Mouse (Mus musculus) liver, embryonic 11.5 days (tissue): ENCODE data around the gene Dtx2. TPM values are rescaled to one million over a fixed set of nuclear protein-coding genes. Genes with fewer than 3 reads are reported as not detected.

ENCODE experiments used
- ATAC-seq: fragments of 200-750 bp; cut with Nextera tagmentation; replicated peaks from 2 replicates; pipeline ENCODE4 v1.8.0; 2017; ENCODE audit warnings: moderate number of reproducible peaks, mild to moderate bottlenecking, moderate TSS enrichment, moderate library complexity; ENCODE audit not compliant: low FRiP score
- DNase-seq: peaks from one replicate; pipeline ENCODE4 v3.0.0-alpha.2; 2017; ENCODE audit warnings: low spot score
- H3K27ac ChIP-seq: fragments of 300-500 bp; sonication (generic); 2 replicates; pipeline ENCODE4 v1.5.1; 2014; ENCODE audit warnings: mild to moderate bottlenecking, low read depth, low read length, control low read depth
- H3K27me3 ChIP-seq: fragments of 300-500 bp; sonication (generic); replicated peaks from 2 replicates; pipeline ENCODE4 v1.6.1; 2014; ENCODE audit warnings: low read length, mixed read lengths; ENCODE audit not compliant: control insufficient read depth, insufficient read depth
- H3K36me3 ChIP-seq: fragments of 300-500 bp; sonication (generic); 2 replicates; pipeline ENCODE4 v1.6.1; 2014; ENCODE audit warnings: mild to moderate bottlenecking, low read length, moderate library complexity, mixed read lengths; ENCODE audit not compliant: control insufficient read depth, insufficient read depth
- H3K4me1 ChIP-seq: fragments of 300-500 bp; sonication (generic); replicated peaks from 2 replicates; pipeline ENCODE4 v1.6.1; 2014; ENCODE audit warnings: low read length, mixed read lengths; ENCODE audit not compliant: control insufficient read depth, insufficient read depth
- H3K4me2 ChIP-seq: fragments of 300-500 bp; sonication (generic); 2 replicates; pipeline ENCODE4 v1.6.1; 2014; ENCODE audit warnings: mild to moderate bottlenecking, control low read depth, moderate library complexity
- H3K4me3 ChIP-seq: fragments of 300-500 bp; sonication (generic); 2 replicates; pipeline ENCODE4 v1.5.1; 2014; ENCODE audit warnings: low read depth, low read length, control low read depth
- H3K9ac ChIP-seq: fragments of 300-500 bp; sonication (generic); 2 replicates; pipeline ENCODE4 v1.6.1; 2014; ENCODE audit warnings: low read depth, low read length, control low read depth
- H3K9me3 ChIP-seq: fragments of 300-500 bp; sonication (generic); 2 replicates; pipeline ENCODE4 v1.6.1; 2016; ENCODE audit warnings: low read length, inconsistent platforms, mixed read lengths; ENCODE audit not compliant: control insufficient read depth
- WGBS: fragments of 180-500 bp; shearing (Covaris S2); extraction: QIAGEN DNeasy Blood & Tissue Kit; methylation state at CpG from one replicate; pipeline ENCODE4 v1.1.7; 2014; 5-methylcytosine and 5-hydroxymethylcytosine counted together
- polyA plus RNA-seq: library from polyadenylated mRNA; unstranded; fragments of >200 nt; fragmentation: Nextera tagmentation; extraction: Ambion mirVana; gene quantifications from 2 replicates; pipeline ENCODE4 v1.2.1, GENCODE M21; 2014

Gene Dtx2
- polyA plus RNA-seq, 1 experiment from 2014 or later, result 20.3 TPM

DNA sequence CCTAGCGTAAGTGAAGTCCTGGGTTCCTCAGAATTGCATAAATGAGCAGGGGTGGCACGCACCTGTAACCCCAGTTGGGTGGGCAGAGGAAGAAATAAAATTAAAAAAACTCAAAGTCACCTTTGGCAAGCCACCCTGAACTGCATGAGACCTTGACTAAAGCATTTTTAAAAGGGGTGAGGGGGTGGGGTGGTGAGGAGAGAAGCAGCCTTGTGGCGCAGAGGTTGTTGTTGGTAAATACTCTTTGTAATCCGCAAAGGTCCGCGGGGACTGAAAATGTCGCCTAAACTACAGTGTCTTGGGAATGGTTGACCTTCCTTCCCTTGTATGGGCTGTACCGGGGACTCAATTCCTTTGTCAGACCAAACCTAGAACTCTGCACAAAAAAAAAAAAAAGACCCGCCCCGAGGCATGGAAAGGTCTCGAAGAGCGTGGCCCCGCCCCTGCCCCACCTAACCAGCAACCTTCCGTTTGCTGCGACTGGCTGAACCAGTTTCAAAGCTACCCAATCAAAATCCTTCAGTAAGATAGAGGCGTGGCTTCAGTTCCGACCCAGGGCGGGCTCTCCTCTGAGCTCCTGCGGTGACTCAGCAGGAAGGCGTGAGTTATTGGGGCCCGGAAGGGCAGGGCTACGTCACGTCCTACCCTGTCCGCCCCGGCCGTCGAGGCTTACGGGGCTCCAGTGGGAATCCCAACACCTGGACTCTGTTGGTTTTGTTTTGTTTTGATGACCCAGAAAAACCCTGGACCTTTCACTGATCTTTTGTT, 37.2 kb upstream of the Dtx2 start:
- DNase-seq, result peak; percentile 89

DNA sequence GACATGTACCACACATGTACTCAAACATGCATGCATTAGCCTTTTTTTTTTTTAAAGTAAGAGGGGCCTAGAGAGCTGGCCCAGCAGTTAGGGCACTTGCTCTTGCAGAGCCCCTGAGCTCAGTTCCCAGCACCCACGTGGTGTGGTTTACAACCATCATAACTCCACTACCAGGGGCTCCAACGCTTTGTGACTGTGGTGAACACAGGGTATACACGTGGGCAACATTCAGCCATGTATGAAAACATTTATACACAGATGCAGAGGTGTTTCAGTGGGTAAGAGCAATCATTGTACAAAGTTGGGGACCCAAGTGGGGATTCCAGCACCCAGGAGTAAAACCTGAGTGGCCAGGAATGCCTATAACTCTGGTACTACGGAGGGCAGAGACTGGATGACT, 36.2 kb upstream of the Dtx2 start:
- Histone ChIP-seq H3K9me3 (no peaks in the 10 kb centered on the region), H3K4me3 (peak overlapping the region; percentile 32; the same call in 1 of the 2 replicates), H3K27ac (peak overlapping the region; percentile 69), H3K36me3 (no peaks in the 10 kb centered on the region), H3K27me3 (no peaks in the 10 kb centered on the region), H3K4me2 (peak overlapping the region; percentile 54), H3K9ac (peak overlapping the region; percentile 12), H3K4me1 (peaks cover 37% of the 10 kb centered on the region)
- no peak for ATAC-seq
- 91% methylated on average over 4 of the region's 4 CpGs for WGBS
- DNase-seq, result no peak

More for the DNA sequence above, 37.2 kb upstream of the Dtx2 start:
- H3K9me3 ChIP-seq, result no peaks in the 10 kb centered on the region
- H3K27me3 ChIP-seq, result no peaks in the 10 kb centered on the region
- peak overlapping the region; percentile 95 for H3K27ac ChIP-seq
- ATAC-seq, result peak; percentile 84
- H3K9ac ChIP-seq, result peak overlapping the region; percentile 71
- H3K36me3 ChIP-seq, result no peaks in the 10 kb centered on the region
- H3K4me3 ChIP-seq, result peak overlapping the region; percentile 32
- H3K4me2 ChIP-seq, result peak overlapping the region; percentile 54
- 8% methylated on average over 28 of the region's 28 CpGs for WGBS
- peaks cover 34% of the 10 kb centered on the region for H3K4me1 ChIP-seq

DNA sequence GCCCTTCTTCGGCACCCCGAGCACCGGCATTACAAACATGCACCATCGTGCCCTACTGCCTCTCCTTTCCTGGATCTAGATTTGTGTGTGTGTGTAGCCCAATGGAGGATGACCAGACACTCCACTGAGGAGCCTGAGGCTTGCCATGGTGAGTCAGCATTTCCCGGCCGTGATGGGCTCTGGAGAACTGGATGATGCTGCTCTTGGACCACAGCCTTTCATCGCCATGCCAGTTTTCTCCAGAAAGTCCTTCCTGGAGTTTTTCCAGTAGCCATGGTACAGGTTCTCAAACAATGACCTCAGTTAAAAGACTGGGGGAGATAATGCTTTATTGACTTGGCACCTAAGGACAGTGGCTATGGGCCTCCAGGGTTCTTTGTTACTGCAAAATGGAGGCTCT, 34.7 kb upstream of the Dtx2 start:
- H3K9me3 ChIP-seq, result no peaks in the 10 kb centered on the region
- no peak overlapping the region for H3K27ac ChIP-seq
- no peak overlapping the region for H3K4me2 ChIP-seq
- DNase-seq, result no peak
- ATAC-seq, result no peak
- H3K36me3 ChIP-seq, result no peaks in the 10 kb centered on the region
- no peak overlapping the region for H3K9ac ChIP-seq
- no peak overlapping the region for H3K4me3 ChIP-seq
- 86% methylated on average over 7 of the region's 7 CpGs for WGBS
- H3K4me1 ChIP-seq, result peaks cover 37% of the 10 kb centered on the region
- no peaks in the 10 kb centered on the region for H3K27me3 ChIP-seq

GRCm38 (mm10) chr5:135960909-135961635, 33.5 kb upstream of the Dtx2 start:
- Histone ChIP-seq H3K4me1 (peaks cover 41% of the 10 kb centered on the region), H3K27me3 (0 out of 2 replicates have a peak, but pooled peaks cover 4% of the 10 kb centered on the region), H3K9me3 (no peaks in the 10 kb centered on the region), H3K36me3 (no peaks in the 10 kb centered on the region), H3K27ac (peak overlapping the region; percentile 95), H3K9ac (peak overlapping the region; percentile 81), H3K4me2 (peak overlapping the region; percentile 96), H3K4me3 (peak overlapping the region; percentile 61; the same call in 1 of the 2 replicates)
- WGBS, result 88% methylated on average over 15 of the region's 15 CpGs
- DNase-seq, result no peak
- ATAC-seq, result no peak

DNA sequence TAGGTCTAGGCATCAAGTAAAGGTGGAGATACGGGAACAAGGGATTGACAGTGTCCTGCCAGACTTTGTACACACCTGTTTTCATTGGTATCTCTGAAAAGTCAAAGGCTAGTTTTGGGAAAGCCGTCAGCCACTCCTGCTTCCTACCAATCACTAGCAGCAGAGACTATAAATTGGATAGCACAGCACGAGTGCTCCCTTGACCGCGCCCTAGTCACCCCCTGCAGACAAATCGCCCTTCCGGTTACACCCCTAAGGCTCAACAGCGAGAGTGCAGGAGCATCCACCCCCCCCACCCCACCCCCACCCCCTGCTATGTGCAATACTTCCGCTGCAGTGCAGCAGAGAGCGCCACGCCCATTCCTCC, 32.5 kb upstream of the Dtx2 start:
- Histone ChIP-seq H3K9ac (peak overlapping the region; percentile 81), H3K4me1 (peaks cover 35% of the 10 kb centered on the region), H3K36me3 (no peaks in the 10 kb centered on the region), H3K4me3 (peak overlapping the region; percentile 61), H3K27ac (peak overlapping the region; percentile 95), H3K27me3 (0 out of 2 replicates have a peak, but pooled peaks cover 4% of the 10 kb centered on the region), H3K4me2 (peak overlapping the region; percentile 96), H3K9me3 (no peaks in the 10 kb centered on the region)
- ATAC-seq (peak; percentile 75; the same call in 1 of the 2 replicates), DNase-seq (no peak)
- 0% methylated on average over 11 of the region's 11 CpGs for WGBS

DNA sequence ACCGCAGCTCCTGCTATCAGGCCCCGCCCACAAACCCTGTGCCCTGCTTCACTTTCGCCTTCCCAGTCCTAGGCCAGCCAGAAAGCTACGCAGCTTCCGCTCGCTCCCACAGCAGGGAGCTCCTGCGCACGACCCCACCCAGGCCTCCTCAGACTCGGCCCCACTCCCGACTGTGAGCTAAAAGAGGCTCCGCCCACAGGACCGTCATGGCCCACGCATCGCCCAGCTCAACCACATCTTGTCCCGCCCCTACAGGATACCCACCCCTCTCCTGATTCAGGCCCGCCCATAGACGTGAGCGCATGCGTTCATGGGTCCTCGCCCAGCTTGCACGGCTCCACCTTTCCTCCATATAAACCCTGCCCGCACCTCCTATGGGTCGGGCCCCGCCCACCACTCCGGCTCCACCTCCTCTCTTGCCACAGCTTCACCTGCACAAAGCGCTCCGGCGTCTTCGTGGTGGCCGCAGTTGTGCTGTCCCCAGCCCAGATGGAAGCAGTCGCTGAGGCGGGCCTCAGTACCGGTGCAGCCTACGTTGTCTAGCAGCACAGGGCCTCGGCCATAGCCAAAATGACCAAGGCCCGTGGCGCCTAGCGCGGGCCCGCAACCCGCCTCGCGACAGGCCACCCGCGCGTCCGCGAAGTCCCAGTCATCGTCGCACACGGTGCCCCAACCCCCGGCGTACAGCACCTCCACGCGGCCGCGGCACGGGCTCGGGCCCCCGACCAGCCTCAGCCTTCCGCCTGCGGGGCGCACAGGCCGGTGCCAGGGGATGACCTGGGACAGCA, 31.9 kb upstream of the Dtx2 start:
- peak; percentile 96 for DNase-seq
- Histone ChIP-seq H3K27me3 (0 out of 2 replicates have a peak, but pooled peaks cover 4% of the 10 kb centered on the region), H3K9ac (peak overlapping the region; percentile 78), H3K27ac (peak overlapping the region; percentile 95), H3K36me3 (no peaks in the 10 kb centered on the region), H3K4me2 (peak overlapping the region; percentile 96), H3K9me3 (no peaks in the 10 kb centered on the region), H3K4me1 (peaks cover 33% of the 10 kb centered on the region), H3K4me3 (peak overlapping the region; percentile 61)
- under 1% methylated on average over 64 of the region's 64 CpGs for WGBS
- peak; percentile 92 for ATAC-seq

- H3K27ac ChIP-seq, result peak overlapping the region; percentile 95
- ATAC-seq (no peak), DNase-seq (no peak)
- no peaks in the 10 kb centered on the region for H3K9me3 ChIP-seq
- no peaks in the 10 kb centered on the region for H3K36me3 ChIP-seq
- H3K4me1 ChIP-seq, result peaks cover 30% of the 10 kb centered on the region
- 5% methylated on average over 6 of the region's 6 CpGs for WGBS
- H3K27me3 ChIP-seq, result 0 out of 2 replicates have a peak, but pooled peaks cover 4% of the 10 kb centered on the region
- H3K4me3 ChIP-seq, result peak overlapping the region; percentile 61
- H3K4me2 ChIP-seq, result peak overlapping the region; percentile 96
- H3K9ac ChIP-seq, result peak overlapping the region; percentile 78
These were observed 31.3 kb upstream of the Dtx2 start for GRCm38 (mm10) chr5:135963280-135963627.

- H3K27ac ChIP-seq, result no peak overlapping the region
- peaks cover 21% of the 10 kb centered on the region for H3K4me1 ChIP-seq
- no peaks in the 10 kb centered on the region for H3K36me3 ChIP-seq
- H3K4me2 ChIP-seq, result peak overlapping the region; percentile 47
- DNase-seq (no peak), ATAC-seq (no peak)
- H3K27me3 ChIP-seq, result 0 out of 2 replicates have a peak, but pooled peaks cover 4% of the 10 kb centered on the region
- H3K9me3 ChIP-seq, result no peaks in the 10 kb centered on the region
- no peak overlapping the region for H3K9ac ChIP-seq
- WGBS, result 23% methylated on average over 24 of the region's 24 CpGs
- H3K4me3 ChIP-seq, result 0 out of 2 replicates have a peak overlapping the region, but pooled peaks have one; percentile 15
These were observed 29.1 kb upstream of the Dtx2 start for GRCm38 (mm10) chr5:135965501-135965930.
